Mouse (Mus musculus) lung, postnatal 0 days (tissue): Measurements from ENCODE around the gene Plxnd1.

Source experiments
- CTCF ChIP-seq: IDR thresholded peaks from 2 replicates; pipeline ENCODE4 v1.5.1; 2016; ENCODE audit warnings: antibody characterized with exemption, mild to moderate bottlenecking
- EP300 ChIP-seq: IDR thresholded peaks from 2 replicates; pipeline ENCODE4 v1.6.1; 2016; ENCODE audit warnings: antibody characterized with exemption, mild to moderate bottlenecking, control low read depth

DNA sequence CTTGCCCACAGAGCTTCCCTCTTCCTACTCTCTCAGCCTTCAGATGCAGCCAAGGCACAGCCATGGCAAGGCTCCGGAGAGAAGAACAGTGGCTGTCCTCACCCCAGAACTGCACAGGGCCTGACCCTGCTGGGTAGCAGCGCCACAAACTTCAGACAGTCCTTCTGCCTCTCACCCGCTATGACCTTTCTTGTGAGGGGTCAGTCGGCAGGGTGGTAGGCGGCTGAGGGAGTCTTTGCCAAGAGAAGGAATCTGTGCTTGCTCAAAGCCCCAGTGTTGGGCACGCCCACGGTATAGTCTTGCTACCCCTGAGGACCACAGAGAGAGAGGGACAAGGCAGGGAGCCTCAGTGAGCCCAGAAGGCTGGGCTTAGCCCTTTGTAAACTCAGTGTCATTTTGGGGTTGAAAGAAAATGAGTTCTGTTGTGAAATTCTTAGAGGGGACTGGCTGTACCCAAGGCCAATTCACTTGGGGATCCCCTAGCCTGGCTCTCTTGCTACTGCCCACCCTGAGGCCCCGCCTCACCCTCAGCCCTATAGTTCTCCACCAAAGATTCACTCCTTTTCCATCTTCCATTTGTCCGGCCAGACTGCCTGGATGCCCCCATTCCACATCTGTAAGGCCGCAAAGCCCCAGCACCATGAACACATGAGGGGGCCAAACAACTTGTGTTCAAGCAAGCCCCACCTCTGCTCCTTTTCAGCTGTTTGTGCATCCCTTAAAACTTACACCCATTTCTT is 2.8 kb downstream of the Plxnd1 start:
- TF ChIP-seq CTCF (no peak), EP300 (no peak)
